Mouse (Mus musculus) adrenal gland, adult 8-10 months (tissue): ENCODE data around the gene Rnf150. TPM values are rescaled to one million over a fixed set of nuclear protein-coding genes. Genes with fewer than 3 reads are reported as not detected.

Source experiments
- total RNA-seq, 4 experiments: library from RNA; stranded (reverse); gene quantifications; 2 replicates each; pipeline ENCODE4 v1.2.4; 2022

Rnf150 gene
- total RNA-seq, 4 experiments from 2014 or later, result 17.9 to 21.1 (median 18.8) TPM

Other genes with a start within 250 kb of the Rnf150 start
- 10 to 100 TPM; 36.3 to 54.8 (median 45.7) TPM for gene Zfp330, start 89.2 kb upstream of the Rnf150 start, total RNA-seq